Mouse (Mus musculus) layer of hippocampus, adult 8-10 months (tissue): ENCODE results near the gene Prdm10. TPM values are rescaled to one million over a fixed set of nuclear protein-coding genes. Genes with fewer than 3 reads are reported as not detected.

Experiments
- total RNA-seq, 4 experiments: library from RNA; stranded (reverse); gene quantifications; 2 replicates each; pipeline ENCODE4 v1.2.4; 2022

The Prdm10 gene
- total RNA-seq, 4 experiments from 2014 or later, result 18.4 to 23.5 (median 20.3) TPM

Other genes starting within 250 kb of the Prdm10 start
- gene Zbtb44, start 249.9 kb upstream of the Prdm10 start, total RNA-seq, result 10 to 100 TPM; 35.1 to 50.5 (median 43.0) TPM
- gene St14, start 148.7 kb upstream of the Prdm10 start, total RNA-seq, result 10 to 100 TPM in 1 of 4 experiments, 1 to 10 TPM in 1, under 1 TPM in 2; 0.70 to 14.8 (median 5.4) TPM
- gene Aplp2, start 68.7 kb upstream of the Prdm10 start, total RNA-seq, result 100 to 1,000 TPM; 453 to 504 (median 482) TPM
- gene Nfrkb, start 105.7 kb downstream of the Prdm10 start, total RNA-seq, result 10 to 100 TPM; 32.5 to 41.1 (median 37.9) TPM
- gene Tmem45b, start 183.9 kb downstream of the Prdm10 start, total RNA-seq, result not detected